Mouse (Mus musculus): ENCODE data around the gene Zbtb8a.

Gene Zbtb8a

GRCm38 (mm10) chr4:129334677-129335215 is 43.2 kb downstream of the Zbtb8a start:
- DNase-seq (ENCODE audit: low spot score) = no peak

DNA sequence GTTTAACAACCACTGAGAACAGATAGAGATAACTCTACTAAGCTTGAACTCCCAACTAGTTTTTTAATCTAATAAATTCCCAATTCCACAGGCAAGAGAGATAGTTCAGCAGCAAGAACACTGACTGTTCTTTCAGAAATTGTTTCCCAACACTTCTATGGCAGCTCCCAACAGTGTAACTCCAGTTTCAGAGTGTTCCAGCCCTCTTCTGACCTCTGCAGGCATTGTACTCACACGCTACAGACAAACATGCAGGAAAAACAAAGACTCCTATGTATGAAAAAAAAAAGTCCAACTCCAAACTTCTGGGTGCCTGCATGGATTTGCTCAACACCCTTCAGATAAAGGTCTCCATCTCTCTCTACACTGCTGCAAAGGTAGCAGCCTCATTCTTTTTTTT is 45.1 kb downstream of the Zbtb8a start:
- no peak for DNase-seq (ENCODE audit: low spot score)

DNA sequence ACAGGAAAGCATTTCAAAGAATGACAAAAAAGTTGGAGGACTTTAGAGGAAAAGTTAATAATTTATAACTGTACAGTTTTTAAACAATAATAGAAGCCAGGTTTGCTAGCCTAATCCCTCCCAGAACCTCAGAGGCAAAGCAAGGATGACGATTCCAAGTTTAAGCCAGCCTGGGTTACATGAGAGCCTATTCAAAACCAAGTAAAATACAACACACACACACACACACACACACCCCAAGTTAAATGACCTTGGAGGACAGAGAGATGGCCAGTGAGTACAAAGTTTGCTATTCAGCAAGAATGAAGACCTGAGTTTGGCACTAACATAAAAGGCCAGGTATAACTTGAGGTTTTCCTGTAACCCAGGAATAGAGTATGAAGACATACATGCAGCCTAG is 51.7 kb downstream of the Zbtb8a start:
- DNase-seq (ENCODE audit: low spot score) = no peak

- no peak for DNase-seq (ENCODE audit: low spot score)
Observed at GRCm38 (mm10) chr4:129324756-129325155, 53.2 kb downstream of the Zbtb8a start.

DNA sequence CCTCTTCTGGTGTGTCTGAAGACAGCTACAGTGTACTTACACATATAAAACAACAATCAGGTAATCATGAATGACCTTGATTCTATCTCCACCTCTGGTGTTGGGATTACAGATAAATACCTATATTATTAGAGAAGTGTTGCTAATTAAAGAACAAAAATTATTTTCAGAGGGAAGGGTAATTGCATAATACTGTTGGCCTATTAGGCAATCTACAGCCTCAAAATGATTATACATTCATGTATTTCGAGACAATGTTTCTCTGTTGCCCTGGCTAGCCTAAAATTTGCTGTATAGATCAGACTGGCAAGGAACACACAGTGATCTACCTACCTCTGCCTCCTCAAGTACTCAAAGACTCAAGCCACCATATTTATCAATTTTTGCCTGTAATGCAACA is 54.4 kb downstream of the Zbtb8a start:
- DNase-seq (ENCODE audit: low spot score) = no peak

GRCm38 (mm10) chr4:129322042-129322441 is 55.9 kb downstream of the Zbtb8a start:
- no peak for DNase-seq (ENCODE audit: low spot score)

DNA sequence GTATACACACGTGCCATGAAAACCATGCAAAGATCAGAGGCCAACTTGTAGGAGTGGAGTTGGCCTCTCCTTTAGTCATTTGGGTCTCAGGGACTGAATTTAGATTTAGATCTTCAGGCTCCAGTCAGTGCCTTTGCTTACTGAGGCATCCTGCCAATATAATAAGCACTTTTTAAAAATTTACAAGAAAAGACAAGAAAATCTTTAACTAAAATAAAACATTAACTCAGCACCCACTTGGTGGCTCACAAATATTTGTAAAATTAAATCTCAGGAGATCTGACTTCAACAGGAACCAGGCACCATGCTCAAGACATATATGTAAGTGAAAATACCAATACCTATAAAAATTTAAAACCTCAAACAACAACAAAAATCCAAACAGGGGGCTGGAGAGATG is 57.0 kb downstream of the Zbtb8a start:
- DNase-seq (ENCODE audit: low spot score) = no peak

DNA sequence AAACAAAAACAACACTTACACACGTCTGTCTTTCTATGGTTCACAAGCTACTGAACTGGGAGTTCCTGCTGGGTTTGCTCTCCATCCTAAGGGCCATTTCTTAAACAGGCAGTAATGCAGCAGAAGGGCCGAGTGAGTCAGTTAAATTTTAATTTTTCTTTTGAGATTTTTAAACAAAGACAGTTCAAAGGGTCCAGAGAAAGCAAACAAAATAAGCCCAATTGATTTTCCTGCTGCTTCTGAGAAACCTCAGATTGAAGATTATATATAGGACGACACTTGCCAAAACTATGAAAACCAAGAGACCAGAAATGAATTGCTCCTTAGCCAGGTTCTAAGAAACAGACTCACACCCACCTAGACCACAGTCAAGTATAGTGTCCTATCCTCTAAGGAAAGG is 64.0 kb downstream of the Zbtb8a start:
- DNase-seq (ENCODE audit: low spot score) = no peak

- DNase-seq (ENCODE audit: low spot score) = no peak
Observed at GRCm38 (mm10) chr4:129307936-129308335, 70.0 kb downstream of the Zbtb8a start.

DNA sequence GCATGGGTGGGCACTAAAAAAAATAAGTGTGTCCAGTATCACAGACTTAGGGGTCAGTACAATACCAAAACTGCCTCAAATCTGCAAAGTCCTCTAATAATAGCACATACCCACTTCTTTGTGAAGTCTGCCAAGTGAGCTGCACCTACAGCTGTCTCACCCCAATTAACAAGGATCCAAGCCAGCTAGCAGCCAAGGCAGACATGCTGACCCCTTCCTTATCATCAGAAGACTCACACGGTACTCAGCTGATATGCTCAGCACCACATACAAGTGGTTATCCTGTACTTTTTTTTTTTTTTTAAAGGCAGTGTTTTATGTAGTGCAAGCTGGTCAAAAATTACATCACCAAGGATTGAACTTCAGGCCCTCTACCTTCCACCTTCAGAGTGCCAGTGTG is 73.6 kb downstream of the Zbtb8a start:
- DNase-seq (ENCODE audit: low spot score) = no peak

DNA sequence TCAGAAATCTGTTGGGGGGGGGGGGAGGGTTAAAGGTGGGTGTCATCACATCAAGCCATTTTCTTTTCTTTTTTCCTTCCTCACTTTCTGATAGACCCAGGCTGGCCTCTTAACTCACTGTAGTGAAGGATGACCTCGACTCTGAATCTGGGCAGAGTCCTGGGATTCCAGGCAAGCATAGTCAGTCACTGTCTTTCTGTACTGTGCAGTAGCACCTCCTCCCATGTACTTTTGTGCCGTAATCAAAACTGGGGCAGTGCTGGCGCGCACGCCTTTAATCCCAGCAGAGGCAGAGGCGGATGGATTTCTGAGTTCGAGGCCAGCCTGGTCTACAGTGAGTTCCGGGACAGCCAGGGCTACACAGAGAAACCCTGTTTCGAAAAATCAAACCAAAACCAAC is 74.1 kb downstream of the Zbtb8a start:
- DNase-seq (ENCODE audit: low spot score) = no peak

Measured in yolk sac, embryonic 10.5 days (tissue).